Mouse (Mus musculus) intestine, postnatal 0 days (tissue): ENCODE measurements around the gene Orc3. TPM values are rescaled to one million over a fixed set of nuclear protein-coding genes. Genes with fewer than 3 reads are reported as not detected.

Experiments used
- ATAC-seq: fragments of 200-750 bp; cut with Nextera tagmentation; 2 replicates; pipeline ENCODE4 v1.8.0; 2017; ENCODE audit warnings: mild to moderate bottlenecking, moderate TSS enrichment, moderate library complexity
- H3K27ac ChIP-seq: fragments of 300-500 bp; sonication (generic); 2 replicates; pipeline ENCODE4 v1.5.1; 2014; ENCODE audit warnings: mild to moderate bottlenecking, low read depth, low read length, moderate library complexity
- H3K27me3 ChIP-seq: fragments of 300-500 bp; sonication (generic); replicated peaks from 2 replicates; pipeline ENCODE4 v1.6.1; 2014; ENCODE audit warnings: low read length, mixed read lengths; ENCODE audit not compliant: control insufficient read depth, insufficient read depth
- H3K36me3 ChIP-seq: fragments of 300-500 bp; sonication (generic); 2 replicates; pipeline ENCODE4 v1.6.1; 2014; ENCODE audit warnings: mild to moderate bottlenecking, moderate library complexity; ENCODE audit not compliant: control insufficient read depth, insufficient read depth
- H3K4me1 ChIP-seq: fragments of 300-500 bp; sonication (generic); replicated peaks from 2 replicates; pipeline ENCODE4 v1.6.1; 2014; ENCODE audit warnings: antibody characterized with exemption, low read length, mixed read lengths; ENCODE audit not compliant: control insufficient read depth, insufficient read depth
- H3K4me2 ChIP-seq: fragments of 300-500 bp; sonication (generic); replicated peaks from 2 replicates; pipeline ENCODE4 v1.6.1; 2014; ENCODE audit warnings: low read depth, mild to moderate bottlenecking, moderate library complexity
- H3K4me3 ChIP-seq: fragments of 300-500 bp; sonication (generic); 2 replicates; pipeline ENCODE4 v1.5.1; 2014; ENCODE audit warnings: low read depth, low read length
- H3K9ac ChIP-seq: fragments of 300-500 bp; sonication (generic); 2 replicates; pipeline ENCODE4 v1.6.1; 2014; ENCODE audit warnings: mild to moderate bottlenecking, low read depth, low read length
- H3K9me3 ChIP-seq: fragments of 300-500 bp; sonication (generic); 2 replicates; pipeline ENCODE4 v1.6.1; 2016; ENCODE audit warnings: mixed run types; ENCODE audit not compliant: control insufficient read depth
- CTCF ChIP-seq: sonication (generic); IDR thresholded peaks from 2 replicates; pipeline ENCODE4 v1.5.1; 2016; ENCODE audit warnings: low read depth, mild to moderate bottlenecking, control low read depth, antibody characterized with exemption, moderate library complexity
- WGBS: fragments of 180-500 bp; shearing (Covaris S2); extraction: QIAGEN DNeasy Blood & Tissue Kit; methylation state at CpG from one replicate; pipeline ENCODE4 v1.1.7; 2014; 5-methylcytosine and 5-hydroxymethylcytosine counted together
- polyA plus RNA-seq: library from polyadenylated mRNA; unstranded; fragments of >200 nt; fragmentation: Nextera tagmentation; extraction: Ambion mirVana; gene quantifications from 2 replicates; pipeline ENCODE4 v1.2.1, GENCODE M21; 2015

Gene Orc3
- polyA plus RNA-seq: 28.3 and 30.5 TPM in 2 replicates

DNA sequence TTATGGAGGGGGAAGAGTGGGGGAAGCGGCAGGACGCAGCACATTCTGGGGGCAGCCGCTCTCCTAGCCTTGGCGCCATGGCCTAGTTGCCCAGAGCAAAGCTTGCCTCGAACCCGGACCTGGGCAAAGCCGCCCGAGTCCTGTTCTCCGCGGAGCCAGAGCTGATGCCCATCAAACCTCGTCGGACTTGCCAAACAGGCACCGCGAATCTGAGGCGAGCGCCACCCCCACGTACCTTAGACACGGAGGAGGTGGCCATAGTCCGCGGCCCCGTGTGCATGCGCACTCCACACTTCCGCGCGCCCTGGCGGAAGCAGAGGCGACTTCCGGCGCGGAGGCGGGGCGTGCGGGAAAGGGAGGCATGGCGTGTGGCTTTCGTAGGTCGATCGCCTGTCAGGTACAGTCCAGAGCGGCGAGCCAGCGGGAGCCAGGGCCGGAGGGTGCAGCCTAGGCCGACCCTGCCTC lies at the start of gene Orc3, which contains the start of gene Rars2:
Gene Orc3 (minus strand): TSS at position 315 of the 465 bp plus-strand sequence.
Gene Rars2 (plus strand): TSS at position 328 of the 465 bp plus-strand sequence.
- Histone ChIP-seq H3K27ac (peak within 1 kb of the TSS; percentile 58), H3K27me3 (no peaks in the 10 kb centered on the region), H3K9me3 (no peaks in the 10 kb centered on the region), H3K36me3 (peaks cover 2% of the 10 kb centered on the region; the same call in 1 of the 2 replicates), H3K4me2 (peak within 1 kb of the TSS; percentile 79), H3K9ac (peak within 1 kb of the TSS; percentile 64), H3K4me3 (peak within 1 kb of the TSS; percentile 72), H3K4me1 (peaks cover 7% of the 10 kb centered on the region)
- WGBS: under 1% methylated on average over 42 of the region's 42 CpGs
- peak; percentile 99 for ATAC-seq
- TF ChIP-seq CTCF: peak; percentile 52

DNA sequence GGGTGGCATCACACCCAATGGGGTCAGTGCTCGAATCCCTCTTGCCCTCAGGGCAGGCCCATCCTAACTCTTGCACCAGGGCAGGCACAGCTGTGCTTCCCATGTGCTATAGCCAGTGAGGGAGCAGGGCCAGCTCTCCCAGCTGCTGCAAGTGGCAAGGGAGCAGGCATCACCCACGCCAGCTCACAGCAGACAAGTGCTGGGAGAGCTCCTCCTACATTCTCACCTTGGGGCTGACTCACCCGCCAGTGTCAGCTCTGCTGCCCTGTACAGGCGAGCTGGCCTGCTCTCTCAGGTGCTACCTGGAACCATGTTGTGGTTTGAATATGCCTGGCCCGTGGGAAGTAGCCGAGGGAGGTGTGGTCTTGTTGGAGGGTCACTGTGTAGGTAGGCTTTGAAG lies 47.2 kb upstream of the Orc3 start:
- ATAC-seq: peak; percentile 36; the same call in 1 of the 2 replicates
- WGBS: 84% methylated on average over 6 of the region's 6 CpGs

DNA sequence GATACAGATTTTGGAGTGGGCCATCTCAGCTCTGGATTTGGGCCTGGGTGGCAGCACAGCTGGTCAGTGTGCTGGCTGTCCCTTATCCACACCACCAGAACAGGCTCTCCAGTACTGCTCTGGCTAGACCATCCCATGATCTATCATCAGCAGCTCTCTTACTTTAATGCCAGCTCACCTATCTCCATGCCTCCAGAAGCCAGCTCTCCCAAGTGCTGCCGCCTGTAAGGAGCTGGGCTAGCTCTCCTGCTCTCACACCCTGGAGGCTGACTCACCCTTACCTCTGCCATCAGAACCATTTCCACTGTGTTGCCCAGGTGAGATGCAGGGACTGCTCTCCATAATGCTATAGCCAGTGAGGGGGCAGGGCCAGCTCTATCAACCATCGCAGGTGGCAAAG lies 46.8 kb upstream of the Orc3 start:
- Histone ChIP-seq H3K4me3 (no peak overlapping the region), H3K9me3 (no peaks in the 10 kb centered on the region), H3K9ac (no peak overlapping the region), H3K27ac (no peak overlapping the region), H3K4me1 (no peaks in the 10 kb centered on the region), H3K27me3 (no peaks in the 10 kb centered on the region), H3K4me2 (no peak overlapping the region), H3K36me3 (peaks cover 59% of the 10 kb centered on the region)
- 89% methylated on average over 2 of the region's 2 CpGs for WGBS
- no peak for TF ChIP-seq CTCF
- 0 out of 2 replicates have a peak, but pooled peaks have one; percentile 10 for ATAC-seq

More for the DNA sequence above, 47.2 kb upstream of the Orc3 start:
- no peaks in the 10 kb centered on the region for H3K9me3 ChIP-seq
- H3K27ac ChIP-seq: no peak overlapping the region
- H3K4me2 ChIP-seq: no peak overlapping the region
- no peak overlapping the region for H3K9ac ChIP-seq
- H3K4me1 ChIP-seq: no peaks in the 10 kb centered on the region
- peaks cover 59% of the 10 kb centered on the region for H3K36me3 ChIP-seq
- no peak overlapping the region for H3K4me3 ChIP-seq
- H3K27me3 ChIP-seq: no peaks in the 10 kb centered on the region
- no peak for TF ChIP-seq CTCF

- no peak overlapping the region for H3K9ac ChIP-seq
- no peaks in the 10 kb centered on the region for H3K27me3 ChIP-seq
- H3K27ac ChIP-seq: no peak overlapping the region
- H3K4me1 ChIP-seq: no peaks in the 10 kb centered on the region
- H3K9me3 ChIP-seq: no peaks in the 10 kb centered on the region
- H3K4me2 ChIP-seq: no peak overlapping the region
- no peak for ATAC-seq
- H3K4me3 ChIP-seq: no peak overlapping the region
- no peak for TF ChIP-seq CTCF
- H3K36me3 ChIP-seq: peaks cover 63% of the 10 kb centered on the region
- WGBS: 54% methylated on average over 2 of the region's 2 CpGs
These were observed 44.3 kb upstream of the Orc3 start for GRCm38 (mm10) chr4:34659012-34659411.

GRCm38 (mm10) chr4:34656101-34656500 lies 41.4 kb upstream of the Orc3 start:
- H3K9ac ChIP-seq: no peak overlapping the region
- H3K4me2 ChIP-seq: no peak overlapping the region
- ATAC-seq: no peak
- 94% methylated on average over 10 of the region's 10 CpGs for WGBS
- TF ChIP-seq CTCF: no peak
- H3K27me3 ChIP-seq: no peaks in the 10 kb centered on the region
- no peak overlapping the region for H3K27ac ChIP-seq
- no peak overlapping the region for H3K4me3 ChIP-seq
- peaks cover 59% of the 10 kb centered on the region for H3K36me3 ChIP-seq
- H3K4me1 ChIP-seq: no peaks in the 10 kb centered on the region
- no peaks in the 10 kb centered on the region for H3K9me3 ChIP-seq

- 90% methylated on average over 7 of the region's 7 CpGs for WGBS
- H3K9ac ChIP-seq: no peak overlapping the region
- H3K4me2 ChIP-seq: no peak overlapping the region
- no peak for ATAC-seq
- no peaks in the 10 kb centered on the region for H3K27me3 ChIP-seq
- H3K4me3 ChIP-seq: no peak overlapping the region
- H3K4me1 ChIP-seq: no peaks in the 10 kb centered on the region
- H3K9me3 ChIP-seq: no peaks in the 10 kb centered on the region
- TF ChIP-seq CTCF: no peak
- peaks cover 60% of the 10 kb centered on the region for H3K36me3 ChIP-seq
- H3K27ac ChIP-seq: no peak overlapping the region
These were observed 38.4 kb upstream of the Orc3 start for GRCm38 (mm10) chr4:34653179-34653578.
